Mouse (Mus musculus): ENCODE data around the gene Sf3b1. TPM values are rescaled to one million over a fixed set of nuclear protein-coding genes. Genes with fewer than 3 reads are reported as not detected.

The Sf3b1 gene
- polyA plus RNA-seq, 1 experiment from 2014 or later: 251 TPM

DNA sequence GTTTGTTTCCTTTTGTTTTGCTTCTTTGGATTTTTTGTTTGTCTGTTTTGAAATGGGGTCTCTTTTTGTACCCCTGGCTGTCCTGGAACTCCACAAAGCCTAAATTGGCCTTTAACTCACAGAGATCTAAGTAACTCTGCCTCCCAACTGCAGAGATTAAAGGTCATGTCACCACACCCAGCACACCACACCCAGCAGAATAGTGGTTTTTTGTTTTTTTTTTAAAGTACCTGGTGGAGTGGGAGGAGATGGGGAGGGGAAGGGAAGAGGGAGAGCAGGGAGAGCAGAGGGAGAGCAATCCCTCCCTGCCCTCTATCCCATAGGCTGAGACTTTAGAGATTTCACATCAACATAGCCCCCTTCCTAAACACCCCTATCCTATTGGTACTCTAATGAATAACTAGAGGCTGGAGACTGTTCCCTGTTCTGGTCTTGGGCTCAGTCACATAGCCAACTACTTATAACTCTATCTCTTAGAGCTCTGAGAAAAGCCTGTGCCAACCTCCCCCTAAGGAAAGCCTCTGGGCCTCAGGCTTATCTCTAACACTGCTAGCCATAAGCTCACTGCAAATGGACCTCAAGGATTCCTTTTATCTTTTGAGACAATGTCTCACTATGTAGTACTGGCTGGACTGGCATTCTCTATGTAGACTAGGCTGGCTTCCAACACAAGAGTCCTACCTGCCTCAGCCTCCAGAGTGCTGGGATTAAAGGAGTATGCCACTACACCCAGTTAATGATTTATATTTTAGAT, 3.9 kb upstream of the Sf3b1 start:
- Histone ChIP-seq H3K9ac (ENCODE audit: low read depth, low read length) (no peak overlapping the region), H3K4me2 (ENCODE audit: low read length) (no peak overlapping the region), H3K27ac (ENCODE audit: low read depth, low read length) (no peak overlapping the region), H3K4me3 (ENCODE audit: low read length) (no peak overlapping the region), H3K36me3 (ENCODE audit: control insufficient read depth, insufficient read depth, low read length) (no peaks in the 10 kb centered on the region), H3K27me3 (replicated peaks; ENCODE audit: control insufficient read depth, insufficient read depth, low read length) (no peaks in the 10 kb centered on the region), H3K4me1 (ENCODE audit: control insufficient read depth, insufficient read depth, low read depth, low read length) (no peaks in the 10 kb centered on the region), H3K9me3 (ENCODE audit: control insufficient read depth, low read length) (no peaks in the 10 kb centered on the region)
- no peak for ATAC-seq

DNA sequence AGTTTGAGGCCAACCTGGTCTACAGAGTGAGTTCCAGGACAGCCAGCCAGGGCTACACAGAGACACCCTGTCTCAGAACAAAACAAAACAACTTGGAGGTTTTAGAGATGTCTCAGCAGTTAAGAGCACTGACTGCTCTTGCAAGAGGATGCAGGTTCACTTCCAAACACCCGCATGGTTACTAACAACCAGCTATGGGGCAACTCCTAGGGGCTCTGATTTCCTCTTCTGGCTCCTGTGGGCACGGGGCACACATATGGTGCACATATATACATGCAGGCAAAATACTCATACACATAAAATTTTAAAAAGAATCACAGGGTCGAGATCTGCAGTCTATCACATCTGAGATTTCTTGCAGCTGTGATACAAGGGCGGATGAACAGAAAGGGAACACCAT, 2.2 kb upstream of the Sf3b1 start:
- Histone ChIP-seq H3K36me3 (ENCODE audit: control insufficient read depth, insufficient read depth, low read length) (no peaks in the 10 kb centered on the region), H3K9me3 (ENCODE audit: control insufficient read depth, low read length) (no peaks in the 10 kb centered on the region), H3K4me3 (ENCODE audit: low read length) (no peak overlapping the region), H3K27ac (ENCODE audit: low read depth, low read length) (no peak overlapping the region), H3K27me3 (replicated peaks; ENCODE audit: control insufficient read depth, insufficient read depth, low read length) (no peaks in the 10 kb centered on the region), H3K4me1 (ENCODE audit: control insufficient read depth, insufficient read depth, low read depth, low read length) (peaks cover 9% of the 10 kb centered on the region), H3K9ac (ENCODE audit: low read depth, low read length) (no peak overlapping the region), H3K4me2 (ENCODE audit: low read length) (no peak overlapping the region)
- 76% methylated on average over 4 of the region's 4 CpGs for WGBS
- no peak for ATAC-seq

DNA sequence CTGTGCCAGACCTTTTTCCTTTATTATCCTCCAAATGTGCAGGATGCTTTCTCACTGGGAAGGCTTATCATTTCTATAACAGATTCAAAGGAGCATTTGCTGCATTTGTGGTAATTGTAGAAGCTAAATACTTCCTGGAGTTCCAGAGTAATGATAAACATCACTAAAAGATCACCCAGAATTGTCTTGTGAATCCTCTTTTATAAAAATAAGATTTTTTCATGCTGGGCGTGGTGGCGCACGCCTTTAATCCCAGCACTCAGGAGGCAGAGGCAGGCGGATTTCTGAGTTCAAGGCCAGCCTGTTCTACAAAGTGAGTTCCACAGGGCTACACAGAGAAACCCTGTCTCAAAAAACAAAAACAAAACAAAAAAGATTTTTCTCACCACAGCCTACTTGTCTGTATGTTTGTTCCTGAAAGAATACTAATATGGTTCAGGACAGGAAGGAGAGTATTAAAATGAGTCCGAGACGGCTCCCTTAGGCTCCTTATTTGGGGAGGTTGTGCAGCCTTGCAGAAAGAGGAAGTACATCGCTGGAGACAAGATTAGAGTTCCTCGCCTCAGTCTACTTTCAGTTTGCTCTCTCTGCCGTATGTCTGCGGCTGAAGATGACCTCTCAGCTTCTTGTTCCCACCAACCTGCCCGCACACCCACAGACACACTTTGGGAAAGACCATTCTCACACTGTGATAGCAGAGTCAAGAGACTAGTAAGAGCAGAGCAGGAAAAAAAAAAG, 1.4 kb upstream of the Sf3b1 start:
- 90% methylated on average over 11 of the region's 11 CpGs for WGBS

DNA sequence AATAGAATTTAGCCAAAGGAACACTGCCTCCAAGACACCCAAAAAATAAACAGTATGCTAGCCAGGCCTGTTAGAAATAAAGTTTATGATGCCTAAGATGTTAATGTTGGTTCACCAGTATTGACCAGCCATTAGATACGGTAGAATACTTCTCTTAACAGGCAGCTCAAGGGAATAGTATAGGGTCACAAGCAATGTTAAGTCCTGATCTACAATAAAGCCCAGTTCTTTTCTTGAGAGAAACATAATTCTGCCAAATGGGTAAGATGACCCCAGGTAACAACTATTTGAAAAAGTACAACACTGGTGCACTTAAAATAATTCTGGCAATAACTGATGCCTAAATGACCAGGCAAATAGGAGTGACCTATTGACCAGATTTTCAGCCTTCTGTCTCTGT, 685 bp upstream of the Sf3b1 start:
- Histone ChIP-seq H3K27me3 (replicated peaks; ENCODE audit: control insufficient read depth, insufficient read depth, low read length) (no peaks in the 10 kb centered on the region), H3K36me3 (ENCODE audit: control insufficient read depth, insufficient read depth, low read length) (no peaks in the 10 kb centered on the region), H3K4me1 (ENCODE audit: control insufficient read depth, insufficient read depth, low read depth, low read length) (peaks cover 9% of the 10 kb centered on the region), H3K4me2 (ENCODE audit: low read length) (peak overlapping the region; percentile 55), H3K9me3 (ENCODE audit: control insufficient read depth, low read length) (no peaks in the 10 kb centered on the region), H3K4me3 (ENCODE audit: low read length) (peak overlapping the region; percentile 87), H3K27ac (ENCODE audit: low read depth, low read length) (no peak overlapping the region), H3K9ac (ENCODE audit: low read depth, low read length) (no peak overlapping the region)
- 87% methylated on average over 1 of the region's 1 CpGs for WGBS
- no peak for ATAC-seq

More for the DNA sequence above, 1.4 kb upstream of the Sf3b1 start:
- Histone ChIP-seq H3K4me1 (ENCODE audit: control insufficient read depth, insufficient read depth, low read depth, low read length) (peaks cover 9% of the 10 kb centered on the region), H3K9ac (ENCODE audit: low read depth, low read length) (no peak overlapping the region), H3K4me3 (ENCODE audit: low read length) (no peak overlapping the region), H3K27me3 (replicated peaks; ENCODE audit: control insufficient read depth, insufficient read depth, low read length) (no peaks in the 10 kb centered on the region), H3K36me3 (ENCODE audit: control insufficient read depth, insufficient read depth, low read length) (no peaks in the 10 kb centered on the region), H3K9me3 (ENCODE audit: control insufficient read depth, low read length) (no peaks in the 10 kb centered on the region), H3K4me2 (ENCODE audit: low read length) (no peak overlapping the region), H3K27ac (ENCODE audit: low read depth, low read length) (no peak overlapping the region)
- ATAC-seq: no peak

DNA sequence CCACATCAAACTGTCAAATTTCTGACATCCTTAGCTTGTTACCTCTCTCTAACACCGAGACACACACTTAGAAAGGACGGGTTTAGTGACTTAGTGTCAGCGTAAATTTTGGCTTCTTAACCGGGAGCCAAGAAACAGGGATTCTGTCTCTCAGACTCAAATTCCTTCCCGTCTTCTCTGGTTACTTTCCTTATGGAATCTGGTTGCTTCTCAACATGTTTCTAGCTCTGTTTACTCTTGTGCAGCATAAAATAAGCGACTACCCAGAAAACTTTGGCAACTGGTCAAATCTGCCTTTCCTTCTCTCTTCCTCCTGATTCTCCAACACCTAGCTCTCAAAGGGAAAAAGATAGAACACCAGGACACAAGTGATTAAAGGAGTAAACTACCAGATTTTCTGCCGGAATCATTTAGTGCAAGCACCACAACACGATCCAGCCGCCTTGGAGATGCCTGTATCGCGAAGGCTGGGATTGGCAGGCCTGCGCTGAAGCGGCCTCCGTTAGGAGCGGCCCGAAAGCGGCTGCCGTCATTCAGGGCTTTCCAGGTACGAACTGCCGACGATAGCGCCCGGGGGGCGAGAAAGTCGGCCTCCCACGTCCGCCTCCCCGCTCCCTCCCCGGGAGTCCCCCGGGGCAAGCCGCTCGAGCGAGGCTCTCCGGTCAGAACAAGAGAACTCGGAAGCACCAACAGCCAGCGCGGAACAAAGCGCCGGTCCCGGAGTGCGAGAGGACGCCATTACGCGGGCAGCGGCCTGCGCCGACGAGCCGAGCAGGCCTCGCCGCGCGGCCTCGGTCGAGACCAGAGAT, 633 bp downstream of the Sf3b1 start:
- peak overlapping the region; percentile 88 for H3K4me2 ChIP-seq (ENCODE audit: low read length)
- WGBS: under 1% methylated on average over 55 of the region's 55 CpGs
- H3K27me3 ChIP-seq (replicated peaks; ENCODE audit: control insufficient read depth, insufficient read depth, low read length): no peaks in the 10 kb centered on the region
- H3K27ac ChIP-seq (ENCODE audit: low read depth, low read length): peak overlapping the region; percentile 88
- ATAC-seq: peak; percentile 80
- H3K9ac ChIP-seq (ENCODE audit: low read depth, low read length): peak overlapping the region; percentile 91
- no peaks in the 10 kb centered on the region for H3K9me3 ChIP-seq (ENCODE audit: control insufficient read depth, low read length)
- H3K4me1 ChIP-seq (ENCODE audit: control insufficient read depth, insufficient read depth, low read depth, low read length): peaks cover 9% of the 10 kb centered on the region
- no peaks in the 10 kb centered on the region for H3K36me3 ChIP-seq (ENCODE audit: control insufficient read depth, insufficient read depth, low read length)
- H3K4me3 ChIP-seq (ENCODE audit: low read length): peak overlapping the region; percentile 87

DNA sequence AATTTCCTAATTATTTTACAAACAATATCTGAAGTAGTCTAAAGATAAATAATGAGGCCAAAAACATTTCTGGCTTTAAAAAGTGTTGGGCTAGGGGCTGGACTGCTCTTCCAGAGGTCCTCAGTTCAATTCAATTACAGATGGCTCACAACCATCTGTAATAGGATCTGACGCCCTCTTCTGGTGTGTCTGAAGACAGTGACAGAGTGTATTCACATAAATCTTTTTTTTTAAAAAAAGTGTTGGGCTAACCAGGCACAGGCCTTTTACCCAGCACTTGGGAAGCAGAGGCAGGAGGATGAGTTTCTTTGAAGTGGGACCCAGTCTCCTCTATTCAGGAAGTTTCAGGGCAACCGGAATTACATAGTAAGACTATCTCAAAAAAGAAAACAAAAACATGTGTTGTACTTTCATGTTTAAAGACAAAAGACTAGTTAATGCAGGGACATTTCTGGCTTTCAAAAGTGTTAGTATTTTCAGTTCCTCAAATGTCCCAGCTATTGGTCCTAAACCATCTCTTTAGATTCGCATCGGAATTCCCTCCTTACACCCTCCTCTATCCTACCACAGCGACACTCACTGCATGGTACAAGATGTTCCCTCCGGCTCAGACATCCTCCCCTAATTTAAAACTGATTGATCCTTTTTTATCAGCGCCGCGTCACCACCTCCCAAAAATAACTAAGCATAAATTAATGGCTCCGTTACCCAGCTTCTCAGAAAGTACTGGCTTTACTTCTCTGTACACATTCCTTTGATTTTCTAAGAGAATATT, 1.4 kb downstream of the Sf3b1 start:
- H3K36me3 ChIP-seq (ENCODE audit: control insufficient read depth, insufficient read depth, low read length): no peaks in the 10 kb centered on the region
- peak overlapping the region; percentile 87 for H3K4me3 ChIP-seq (ENCODE audit: low read length)
- no peaks in the 10 kb centered on the region for H3K9me3 ChIP-seq (ENCODE audit: control insufficient read depth, low read length)
- H3K4me2 ChIP-seq (ENCODE audit: low read length): peak overlapping the region; percentile 88
- no peaks in the 10 kb centered on the region for H3K27me3 ChIP-seq (replicated peaks; ENCODE audit: control insufficient read depth, insufficient read depth, low read length)
- WGBS: 13% methylated on average over 10 of the region's 10 CpGs
- peak overlapping the region; percentile 91 for H3K9ac ChIP-seq (ENCODE audit: low read depth, low read length)
- ATAC-seq: no peak
- peaks cover 9% of the 10 kb centered on the region for H3K4me1 ChIP-seq (ENCODE audit: control insufficient read depth, insufficient read depth, low read depth, low read length)
- H3K27ac ChIP-seq (ENCODE audit: low read depth, low read length): peak overlapping the region; percentile 88

DNA sequence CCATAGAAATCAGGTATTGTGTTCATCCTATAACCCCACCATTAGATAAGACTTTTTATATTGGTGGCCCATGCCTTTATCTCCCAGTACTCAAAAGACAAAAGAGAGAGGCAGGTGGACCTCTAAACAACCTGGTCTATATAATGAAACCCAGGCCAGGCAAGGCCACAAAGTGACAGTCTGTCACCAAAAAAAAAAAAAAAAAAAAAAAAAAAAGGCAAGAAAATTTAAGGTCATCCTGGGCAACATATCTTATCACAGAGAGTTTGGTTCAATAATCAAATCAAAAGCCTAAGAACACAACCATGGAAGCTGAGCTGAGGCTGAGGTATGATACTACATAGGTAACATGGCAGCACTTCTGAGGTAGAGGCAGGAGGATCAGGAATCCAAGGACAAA, 5.4 kb downstream of the Sf3b1 start:
- H3K27me3 ChIP-seq (replicated peaks; ENCODE audit: control insufficient read depth, insufficient read depth, low read length): no peaks in the 10 kb centered on the region
- H3K9me3 ChIP-seq (ENCODE audit: control insufficient read depth, low read length): no peaks in the 10 kb centered on the region
- no peak overlapping the region for H3K4me3 ChIP-seq (ENCODE audit: low read length)
- no peak overlapping the region for H3K4me2 ChIP-seq (ENCODE audit: low read length)
- no peak for ATAC-seq
- H3K9ac ChIP-seq (ENCODE audit: low read depth, low read length): no peak overlapping the region
- H3K27ac ChIP-seq (ENCODE audit: low read depth, low read length): no peak overlapping the region
- H3K36me3 ChIP-seq (ENCODE audit: control insufficient read depth, insufficient read depth, low read length): peaks cover 5% of the 10 kb centered on the region
- peaks cover 9% of the 10 kb centered on the region for H3K4me1 ChIP-seq (ENCODE audit: control insufficient read depth, insufficient read depth, low read depth, low read length)

DNA sequence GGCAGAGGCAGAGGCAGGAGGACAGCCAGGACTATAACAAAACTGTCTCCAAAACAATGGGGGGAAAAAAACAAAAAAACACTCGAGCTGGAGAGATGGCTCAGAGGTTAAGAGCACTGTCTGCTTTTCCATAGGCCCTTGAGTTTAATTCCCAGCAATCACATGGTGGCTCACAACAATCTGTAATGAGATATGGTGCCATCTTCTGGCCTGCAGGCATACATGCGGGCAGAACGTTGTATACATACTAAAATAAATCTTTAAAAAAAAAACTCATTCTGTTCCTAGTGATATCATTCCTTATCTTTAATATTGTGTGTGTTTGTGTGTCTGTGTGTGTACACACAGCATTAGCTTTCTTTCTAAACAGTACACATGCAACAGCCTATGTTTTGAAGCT, 14.8 kb downstream of the Sf3b1 start:
- WGBS: 52% methylated on average over 3 of the region's 3 CpGs
- no peak overlapping the region for H3K4me2 ChIP-seq (ENCODE audit: low read length)
- H3K36me3 ChIP-seq (ENCODE audit: control insufficient read depth, insufficient read depth, low read length): peaks cover 30% of the 10 kb centered on the region
- ATAC-seq: no peak
- no peak overlapping the region for H3K9ac ChIP-seq (ENCODE audit: low read depth, low read length)
- H3K4me1 ChIP-seq (ENCODE audit: control insufficient read depth, insufficient read depth, low read depth, low read length): no peaks in the 10 kb centered on the region
- H3K27ac ChIP-seq (ENCODE audit: low read depth, low read length): no peak overlapping the region
- H3K27me3 ChIP-seq (replicated peaks; ENCODE audit: control insufficient read depth, insufficient read depth, low read length): no peaks in the 10 kb centered on the region
- no peak overlapping the region for H3K4me3 ChIP-seq (ENCODE audit: low read length)
- H3K9me3 ChIP-seq (ENCODE audit: control insufficient read depth, low read length): no peaks in the 10 kb centered on the region
